Mouse (Mus musculus) urinary bladder, adult 2 months (tissue): ENCODE measurements at regions not wholly inside any gene's neighbourhood (a gene's known extent, or its start where the extent isn't known, plus 50 kb on each side); places are given as distances from the start of the nearest gene placed in this dataset.

ENCODE experiments used
- DNase-seq: peaks from one replicate; pipeline ENCODE4 v3.0.0; 2022; ENCODE audit warnings: low spot score

GRCm38 (mm10) chr10:91583204-91583603 is 402.1 kb upstream of the Tmpo start:
- no peak for DNase-seq

DNA sequence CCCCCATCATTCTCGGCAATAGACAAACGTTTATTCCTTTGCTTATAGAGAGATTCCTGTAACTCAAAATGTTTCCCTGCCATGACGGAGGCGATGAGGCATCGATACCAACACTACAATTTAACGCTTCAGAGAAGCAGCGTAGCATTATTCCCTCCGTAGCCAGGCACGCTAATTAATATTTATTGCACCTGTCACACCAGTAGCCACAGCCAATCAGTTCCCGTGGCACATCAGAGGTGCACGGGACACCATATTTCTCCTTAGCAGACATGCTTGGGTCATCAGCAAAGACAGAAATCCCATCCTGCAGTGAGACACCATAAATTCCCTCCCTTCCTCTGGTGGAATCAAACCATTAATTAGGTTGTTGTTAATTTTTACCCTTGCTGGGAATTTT is 399.8 kb upstream of the Tmpo start:
- no peak for DNase-seq

DNA sequence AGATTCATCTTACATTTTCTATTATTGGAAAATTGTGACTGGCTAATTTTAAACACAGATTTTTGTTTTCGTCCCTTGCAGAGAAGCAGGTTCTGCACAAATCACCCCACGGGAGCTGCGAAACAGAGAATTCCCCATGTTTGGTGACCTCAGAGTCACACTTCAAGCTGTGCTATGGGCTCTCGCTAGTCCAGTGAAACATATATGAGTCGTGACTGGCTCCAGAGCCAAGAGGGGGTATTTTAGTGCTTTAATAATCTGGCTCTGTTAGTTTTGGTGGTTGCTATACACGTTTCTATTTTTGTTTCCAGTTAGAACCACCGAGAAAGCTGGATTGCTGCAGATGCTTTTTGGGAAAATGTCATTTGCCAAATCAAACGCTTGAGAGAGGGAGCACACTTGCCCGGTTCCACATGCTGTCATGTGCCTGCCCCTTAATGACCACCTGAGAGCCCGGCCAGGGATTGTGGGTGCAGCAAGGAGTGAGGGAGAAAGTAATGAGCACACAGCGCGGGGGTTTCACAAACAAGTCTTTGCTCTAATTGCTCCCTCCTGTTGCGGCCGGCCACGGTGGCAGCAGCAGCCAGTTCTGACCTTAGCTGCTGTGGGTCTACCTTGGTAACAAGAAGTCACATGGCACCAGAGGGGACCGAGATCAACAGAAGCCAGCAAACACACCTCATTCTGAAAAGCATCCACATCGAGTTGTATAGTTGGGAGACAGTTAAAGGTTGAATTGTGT is 394.4 kb upstream of the Tmpo start:
- DNase-seq = no peak

DNA sequence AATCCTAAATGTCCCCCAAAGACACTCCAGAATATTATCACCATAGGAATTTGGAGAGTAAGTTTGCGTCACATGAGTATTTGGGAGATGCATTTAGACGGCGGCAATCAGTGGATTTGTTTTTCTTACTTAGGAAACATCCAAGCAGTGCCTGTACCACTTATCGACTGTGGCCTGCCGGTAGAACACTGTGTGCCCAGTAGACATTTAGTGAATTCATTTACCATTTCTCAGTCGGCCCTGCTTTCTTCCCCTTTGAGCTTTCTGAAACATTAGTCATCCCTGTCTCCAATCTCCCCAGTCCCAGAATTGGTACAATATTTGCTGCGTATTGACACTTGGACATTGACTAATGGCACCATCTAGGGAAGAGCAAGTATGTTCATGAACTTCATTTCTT is 391.7 kb upstream of the Tmpo start:
- no peak for DNase-seq

GRCm38 (mm10) chr10:91569046-91569445 is 387.9 kb upstream of the Tmpo start:
- no peak for DNase-seq

DNA sequence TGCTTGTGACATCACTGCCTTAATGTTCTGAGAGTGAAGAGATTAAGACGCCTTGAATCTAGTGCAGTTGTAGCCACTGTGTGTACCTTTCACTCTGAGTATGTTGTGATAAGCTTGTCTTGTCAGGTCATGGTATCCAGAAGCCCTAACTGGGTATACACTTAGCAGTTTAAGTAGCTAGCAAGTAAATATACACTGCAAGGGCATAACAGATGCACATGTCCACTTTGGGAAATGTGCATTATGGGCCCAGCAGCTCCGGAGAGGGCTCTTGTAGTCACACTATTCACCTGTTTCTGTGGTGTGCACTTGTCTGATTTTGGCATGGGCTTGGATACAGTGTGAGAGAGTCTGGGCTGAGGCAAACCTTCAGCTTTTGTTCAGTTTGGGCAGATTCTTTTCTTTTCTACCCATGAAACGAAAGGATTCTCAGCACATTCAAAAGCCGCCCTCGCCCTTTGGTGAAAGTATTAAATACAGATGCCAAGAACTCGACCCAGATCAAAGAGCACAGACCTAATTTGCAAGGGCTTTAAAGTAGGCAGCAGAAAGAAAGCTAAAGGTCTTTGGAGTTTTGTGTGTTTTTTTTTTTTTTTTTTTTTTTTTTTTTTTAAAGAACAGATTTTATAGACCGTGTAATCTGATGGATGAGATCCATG is 385.1 kb upstream of the Tmpo start:
- no peak for DNase-seq

GRCm38 (mm10) chr10:91559307-91559706 is 378.2 kb upstream of the Tmpo start:
- DNase-seq = no peak

DNA sequence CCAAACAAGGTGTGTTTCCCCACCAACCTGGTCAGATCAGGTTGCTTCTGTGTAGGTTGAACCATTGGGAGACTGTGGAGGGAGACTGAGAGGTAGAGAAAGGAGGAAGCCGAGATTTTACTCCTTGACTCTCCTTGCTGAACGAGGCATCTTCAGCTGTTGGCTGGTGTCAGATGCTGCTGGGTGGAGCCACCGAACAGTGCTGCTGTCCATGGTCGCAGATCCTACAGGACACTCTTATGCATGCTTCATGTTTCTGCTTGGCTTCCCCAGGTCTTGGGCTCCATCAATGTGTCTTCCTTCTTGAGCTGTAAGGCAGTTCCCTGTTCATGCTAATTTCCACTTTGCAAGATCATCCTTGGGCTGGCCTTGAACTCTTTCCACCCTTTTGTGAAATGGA is 367.0 kb upstream of the Tmpo start:
- DNase-seq = no peak

- no peak for DNase-seq
Observed at GRCm38 (mm10) chr10:91546140-91546539, 365.0 kb upstream of the Tmpo start.

DNA sequence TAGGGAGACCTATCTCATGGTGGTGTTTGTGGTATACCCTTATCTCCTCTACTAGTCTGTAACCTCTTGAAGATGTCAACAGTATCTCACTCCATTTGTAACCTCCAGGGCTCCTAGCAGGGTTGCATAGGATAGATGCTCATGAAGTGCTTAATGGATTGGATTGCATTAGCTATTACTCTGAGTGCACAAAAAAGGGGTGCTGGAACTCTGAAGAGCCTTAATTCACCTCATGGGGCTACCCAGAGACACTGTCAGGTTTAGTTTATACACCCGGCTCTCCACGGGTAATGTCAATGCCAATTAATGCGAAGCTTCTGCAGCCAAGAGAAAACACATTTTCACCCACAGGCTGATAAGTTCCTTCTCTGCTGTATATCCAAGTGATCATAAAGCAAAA is 364.3 kb upstream of the Tmpo start:
- no peak for DNase-seq

GRCm38 (mm10) chr10:91543167-91543918 is 362.2 kb upstream of the Tmpo start:
- DNase-seq = no peak

- no peak for DNase-seq
Observed at GRCm38 (mm10) chr10:91542201-91542604, 361.1 kb upstream of the Tmpo start.

DNA sequence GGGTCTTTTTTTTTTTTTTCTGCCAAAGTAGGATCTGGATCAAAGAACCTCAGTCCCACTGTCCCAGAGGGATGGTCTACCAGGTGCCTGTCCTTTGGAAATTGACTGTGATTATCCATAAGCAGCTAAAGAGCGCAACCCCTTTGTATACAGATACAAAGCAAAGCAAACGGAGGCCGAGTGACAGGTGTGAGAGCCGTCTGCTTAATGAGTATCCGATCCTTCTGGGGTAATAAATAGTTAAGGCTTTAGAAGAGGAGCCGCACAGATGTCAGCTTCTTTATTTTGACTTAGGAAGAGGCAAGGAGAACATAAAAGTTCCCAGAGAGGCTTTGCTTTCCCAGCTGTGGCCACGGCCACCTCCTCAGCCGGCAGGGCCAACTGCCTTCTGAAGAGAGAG is 356.1 kb upstream of the Tmpo start:
- DNase-seq = no peak

GRCm38 (mm10) chr10:91535392-91535791 is 354.3 kb upstream of the Tmpo start:
- DNase-seq = no peak

- no peak for DNase-seq
Observed at GRCm38 (mm10) chr10:91528305-91528704, 347.2 kb upstream of the Tmpo start.

GRCm38 (mm10) chr10:91521168-91521567 is 340.1 kb upstream of the Tmpo start:
- no peak for DNase-seq

DNA sequence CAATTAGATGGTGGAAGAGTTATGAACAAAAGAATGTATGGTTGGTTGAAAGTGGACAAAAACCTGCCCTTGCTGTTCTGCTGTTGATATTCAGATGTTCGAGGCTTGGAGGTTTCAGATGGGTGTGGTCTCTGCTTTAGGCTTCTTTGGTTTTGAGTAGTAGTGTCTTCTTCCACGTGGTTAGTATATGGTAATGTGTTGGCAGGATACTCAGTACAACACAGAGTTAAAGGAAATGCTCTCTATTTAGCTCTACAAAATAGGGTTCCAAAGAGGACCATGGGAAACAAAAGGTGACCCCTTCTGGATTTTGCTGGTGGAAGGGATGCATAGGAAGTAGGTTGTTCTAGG is 333.9 kb upstream of the Tmpo start:
- no peak for DNase-seq

GRCm38 (mm10) chr10:91514163-91515020 is 333.3 kb upstream of the Tmpo start:
- no peak for DNase-seq

DNA sequence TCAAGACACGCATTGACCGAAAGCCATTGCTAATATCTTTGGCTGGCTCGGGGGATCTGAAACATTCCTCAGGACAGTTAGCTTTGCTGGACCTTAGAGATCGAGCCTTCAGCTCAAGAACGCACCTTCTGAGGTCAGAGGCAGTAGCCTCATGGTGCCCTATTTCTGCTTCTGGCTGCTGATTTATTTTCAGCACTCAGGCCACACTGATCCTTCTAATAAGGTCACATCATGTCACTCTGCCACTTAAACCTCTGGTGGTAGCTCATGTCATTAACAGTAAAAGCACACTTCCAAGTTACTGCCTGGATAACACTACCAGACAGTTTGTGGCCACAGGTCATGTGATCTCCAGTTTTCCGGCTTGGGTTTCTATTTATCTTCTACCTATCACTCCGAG is 325.9 kb upstream of the Tmpo start:
- DNase-seq = no peak

DNA sequence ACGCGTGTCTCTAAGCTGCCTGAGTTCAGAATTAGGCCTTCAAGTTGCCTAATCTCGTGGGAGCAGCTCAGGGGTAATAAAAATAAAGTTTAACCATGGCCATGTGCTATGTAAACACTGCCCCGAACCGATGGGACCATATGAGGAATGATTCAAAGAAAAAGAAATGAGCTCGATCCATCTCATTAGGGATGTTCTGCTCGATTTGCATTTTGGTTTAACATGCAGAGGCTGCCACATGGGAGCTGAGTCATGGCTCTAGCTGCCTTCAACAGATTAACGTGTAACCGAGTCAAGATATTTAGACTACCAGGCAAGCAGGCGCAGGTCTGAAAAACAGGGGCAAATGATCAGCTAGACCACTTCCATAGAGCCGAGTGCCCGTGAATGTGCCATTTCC is 323.8 kb upstream of the Tmpo start:
- no peak for DNase-seq

GRCm38 (mm10) chr10:91498543-91498942 is 317.4 kb upstream of the Tmpo start:
- DNase-seq = no peak

GRCm38 (mm10) chr10:91464691-91465090 is 283.6 kb upstream of the Tmpo start:
- DNase-seq = no peak
